Mouse (Mus musculus): ENCODE results near the gene Cd209c.

DNA sequence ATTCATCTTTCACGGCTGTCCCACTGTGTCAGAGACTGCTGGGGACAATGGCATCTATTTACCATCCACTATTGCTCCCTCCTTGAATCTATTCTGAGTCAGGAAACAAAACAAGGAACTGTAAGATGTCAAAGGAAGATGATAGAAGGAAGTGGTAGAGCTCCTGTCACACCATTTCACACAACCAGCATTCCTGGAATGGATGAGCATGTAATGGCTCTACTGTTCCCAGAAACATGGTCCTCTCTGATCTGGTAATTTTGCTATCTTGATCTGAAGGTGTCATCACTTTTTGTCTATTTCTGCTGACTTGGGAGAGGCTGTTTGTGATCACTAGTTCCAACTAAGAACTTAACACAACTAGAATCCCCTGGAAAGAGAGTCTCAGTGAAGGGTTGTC, at the start of gene Cd209c:
- TF ChIP-seq CTCF (IDR thresholded peaks at IDR 0.05; ENCODE audit: control insufficient read depth, insufficient read depth, insufficient read length) (no peak), MYOD1 (IDR thresholded peaks at IDR 0.05; ENCODE audit: control insufficient read depth, insufficient read length, low read depth) (no peak), MAX (IDR thresholded peaks at IDR 0.05) (no peak), FOSL1 (IDR thresholded peaks at IDR 0.05; ENCODE audit: insufficient read depth, low read length, poor library complexity, severe bottlenecking) (no peak), USF1 (IDR thresholded peaks at IDR 0.05; ENCODE audit: low read depth) (no peak)

Data from C2C12 (cell line).